Mouse (Mus musculus) frontal cortex, adult (tissue): ENCODE data around the gene Enpp1.

Source experiments
- ATAC-seq: cut with Nextera tagmentation; 2 replicates; pipeline ENCODE4 v1.9.2; 2017; ENCODE audit warnings: mild to moderate bottlenecking, moderate library complexity, mixed read lengths; ENCODE audit not compliant: low TSS enrichment

The Enpp1 gene

DNA sequence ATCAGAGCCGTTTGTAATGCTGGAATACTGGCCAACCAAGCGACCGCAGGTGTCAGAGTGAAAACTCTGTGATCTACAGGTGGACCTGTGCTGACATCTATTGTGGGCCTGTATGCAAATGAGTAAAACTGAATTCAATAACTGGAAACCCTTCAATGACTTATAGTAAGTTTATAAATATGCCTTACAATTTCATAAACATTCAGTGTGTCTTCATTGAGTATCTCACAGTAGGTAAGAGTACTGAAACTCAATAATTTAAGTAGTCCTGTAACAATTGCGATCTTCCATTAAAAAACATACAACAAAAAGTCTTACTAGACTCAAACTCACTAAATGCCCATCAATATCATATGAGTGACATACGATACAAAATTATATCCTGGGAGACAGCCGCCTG lies 1.6 kb downstream of the Enpp1 start:
- no peak for ATAC-seq

DNA sequence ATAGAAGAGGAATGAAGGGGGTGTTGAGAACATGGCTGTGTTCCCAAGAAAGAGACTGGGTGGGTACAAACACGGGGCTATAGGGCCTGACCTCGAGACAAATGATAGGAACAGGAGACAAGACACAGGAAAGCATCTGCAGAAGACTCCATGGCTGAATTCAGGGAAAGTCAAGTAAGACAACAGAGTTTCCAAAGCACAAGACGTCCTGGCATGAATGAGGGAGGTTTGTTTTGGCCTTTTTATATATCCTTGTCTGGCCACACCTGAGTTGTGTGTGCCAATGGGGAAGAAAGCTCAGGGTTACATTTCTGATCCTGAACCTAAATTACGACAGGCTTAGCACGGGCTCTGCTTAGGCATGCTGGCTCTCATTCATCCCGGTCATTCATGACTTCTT lies 4.2 kb downstream of the Enpp1 start:
- no peak for ATAC-seq

DNA sequence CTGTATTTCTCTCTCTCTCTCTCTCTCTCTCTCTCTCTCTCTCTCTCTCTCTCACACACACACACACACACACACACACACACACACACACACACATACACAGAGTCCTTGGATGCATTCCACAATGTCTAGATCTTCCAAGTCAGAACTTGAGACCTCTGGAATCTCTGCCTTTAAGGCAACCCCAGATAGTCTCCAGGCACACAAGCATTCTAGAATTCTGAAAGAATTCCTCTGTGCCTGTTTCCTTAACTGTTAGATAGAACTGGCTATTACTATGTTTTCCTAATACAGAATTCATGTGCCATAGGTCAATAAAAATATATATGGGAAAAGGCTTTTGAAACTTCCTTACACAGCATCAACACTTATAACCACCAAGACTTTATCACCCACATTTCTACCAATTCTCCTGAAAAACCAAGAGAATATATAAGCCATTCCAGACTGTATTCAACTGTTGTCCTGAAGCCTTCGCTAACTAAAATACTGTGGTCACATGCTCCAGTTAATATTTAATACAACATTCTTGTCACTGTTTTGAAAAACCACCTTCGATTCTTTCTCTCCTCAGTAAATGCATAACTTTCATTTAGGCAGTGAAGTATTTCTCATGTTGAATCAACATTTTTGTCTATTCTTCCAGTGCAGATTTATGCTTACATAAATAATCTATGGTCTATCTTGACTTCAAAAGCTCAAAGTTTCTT lies 5.4 kb downstream of the Enpp1 start:
- no peak for ATAC-seq

DNA sequence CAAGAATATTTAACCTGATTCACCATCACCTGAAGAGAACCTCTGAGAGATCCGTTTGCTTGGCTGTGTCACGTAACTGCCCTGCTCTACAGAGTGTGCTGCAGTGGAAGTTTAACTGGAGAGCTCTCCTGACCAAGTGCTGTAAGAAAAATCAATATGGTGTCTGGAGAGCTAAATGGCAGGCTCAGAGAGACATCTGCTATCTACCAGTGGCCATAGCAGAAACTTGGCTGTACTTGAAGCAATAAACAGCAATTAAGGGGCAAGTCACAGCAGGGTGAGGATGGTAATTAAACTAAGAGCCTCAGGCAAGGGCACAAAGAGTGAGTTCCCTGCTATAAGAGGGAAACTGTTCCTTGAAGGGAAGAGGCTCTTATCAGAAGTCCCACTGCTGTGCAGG lies 9.3 kb downstream of the Enpp1 start:
- no peak for ATAC-seq

DNA sequence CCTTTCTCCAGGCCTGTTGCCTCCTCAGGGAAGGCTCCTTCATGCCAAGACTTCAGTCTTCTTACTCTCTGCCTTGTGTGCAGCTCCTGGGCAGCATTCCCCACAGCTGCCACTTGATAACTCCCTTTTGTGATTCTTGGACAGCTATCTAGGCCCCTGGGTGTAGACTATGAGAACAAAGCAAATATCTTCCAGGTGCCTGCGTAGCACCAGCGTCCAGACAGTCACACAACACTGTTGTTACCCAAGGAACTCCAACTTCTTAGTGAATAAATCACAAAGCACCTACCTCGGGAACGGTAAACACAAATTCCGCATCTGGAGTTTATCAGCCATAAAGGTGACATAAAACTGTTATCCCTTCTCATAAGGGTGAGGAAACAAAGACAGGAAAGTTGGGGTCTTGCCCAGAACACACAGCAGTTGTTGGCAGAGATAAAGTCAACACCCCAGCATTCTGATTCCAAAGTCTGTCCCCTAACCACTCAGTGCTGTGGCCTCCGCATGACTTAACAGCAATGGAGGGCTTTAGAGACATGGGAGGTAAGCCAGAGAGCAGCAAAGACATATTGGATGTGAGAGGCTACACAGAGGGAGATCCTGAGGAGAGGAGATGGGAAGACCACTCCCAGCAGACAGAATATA lies 13.7 kb downstream of the Enpp1 start:
- no peak for ATAC-seq

DNA sequence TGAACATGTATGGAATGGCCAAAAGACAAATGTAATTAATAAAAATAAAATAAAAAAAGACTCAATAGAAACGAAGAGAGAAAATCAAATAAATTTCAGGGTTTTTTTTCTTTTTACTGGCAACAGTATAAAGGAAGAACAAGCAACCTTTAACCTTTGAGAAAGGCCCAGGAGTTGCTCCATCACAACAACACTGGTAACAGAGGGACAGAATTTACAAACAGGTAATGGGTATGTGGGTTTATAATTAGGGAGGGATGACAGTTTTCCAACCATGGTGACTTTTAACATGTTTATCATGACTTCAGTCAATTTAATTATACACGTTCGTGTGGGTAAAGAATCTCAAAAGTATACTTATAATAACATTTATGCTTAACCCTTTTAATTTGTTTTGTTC lies 15.2 kb downstream of the Enpp1 start:
- ATAC-seq, result no peak

DNA sequence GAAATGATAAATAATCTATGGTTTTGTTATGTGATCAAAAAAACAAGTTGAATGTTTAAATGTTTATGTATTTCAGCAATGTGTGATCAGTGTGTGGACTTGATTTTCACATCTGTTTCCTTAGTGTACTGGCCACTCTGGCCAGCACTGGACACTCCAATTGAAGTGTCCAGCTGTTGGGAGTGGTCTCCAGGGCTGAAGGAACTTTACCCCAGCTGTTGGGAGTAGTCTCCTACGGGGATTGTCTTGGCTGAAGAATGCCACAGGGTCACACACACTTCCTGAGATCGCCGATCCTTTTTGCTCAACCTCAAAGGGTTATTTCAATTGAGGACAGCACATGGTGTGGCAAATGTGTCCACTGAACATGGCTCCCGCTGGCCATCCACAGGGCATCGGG lies 16.2 kb downstream of the Enpp1 start:
- no peak for ATAC-seq

DNA sequence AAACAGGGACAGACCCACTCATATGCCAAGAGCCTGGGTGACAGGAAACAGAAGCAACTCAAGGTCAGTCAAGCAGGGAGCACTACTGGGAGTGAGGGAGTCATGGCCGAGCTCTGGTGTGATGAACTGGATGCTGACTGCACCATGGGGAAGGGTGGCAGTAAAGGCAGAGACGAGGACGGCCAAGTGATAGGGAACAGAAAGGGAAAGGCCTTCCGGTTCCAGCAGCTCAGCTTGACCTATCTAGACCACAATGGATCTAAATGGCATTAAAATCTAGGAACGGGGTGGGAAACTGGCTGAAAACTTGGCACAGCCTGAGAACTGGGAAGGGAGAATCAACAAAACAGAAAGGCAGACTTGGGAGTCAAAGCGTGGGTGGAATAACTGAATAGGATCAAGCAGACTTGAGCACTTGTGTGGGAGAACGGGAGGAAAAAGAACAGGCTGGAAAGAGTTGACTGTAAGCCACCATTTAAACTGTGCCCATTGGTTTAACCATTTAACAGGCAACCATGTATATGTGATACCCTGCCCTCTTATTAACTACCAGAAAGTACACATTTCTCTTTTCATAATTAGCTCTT lies 29.3 kb downstream of the Enpp1 start:
- peak; percentile 89 for ATAC-seq

DNA sequence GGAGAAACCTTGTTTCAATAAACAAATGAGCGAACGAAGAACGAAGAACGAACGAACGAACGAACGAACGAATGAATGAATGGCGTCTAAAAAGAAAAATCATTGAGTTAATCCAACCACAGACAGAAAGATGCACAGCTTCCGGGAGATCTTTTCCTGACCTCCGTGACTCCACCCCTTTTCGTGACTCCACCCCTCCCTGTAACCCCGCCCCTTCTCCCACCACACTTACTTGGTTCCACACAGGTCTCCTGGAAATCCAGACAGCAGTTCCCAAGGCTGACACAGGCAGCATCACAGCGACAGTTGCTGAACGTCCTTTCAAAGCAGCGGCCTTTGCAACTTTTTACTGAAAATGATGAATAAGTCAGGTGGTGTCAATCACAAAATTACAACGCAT lies 34.3 kb downstream of the Enpp1 start:
- ATAC-seq, result no peak

DNA sequence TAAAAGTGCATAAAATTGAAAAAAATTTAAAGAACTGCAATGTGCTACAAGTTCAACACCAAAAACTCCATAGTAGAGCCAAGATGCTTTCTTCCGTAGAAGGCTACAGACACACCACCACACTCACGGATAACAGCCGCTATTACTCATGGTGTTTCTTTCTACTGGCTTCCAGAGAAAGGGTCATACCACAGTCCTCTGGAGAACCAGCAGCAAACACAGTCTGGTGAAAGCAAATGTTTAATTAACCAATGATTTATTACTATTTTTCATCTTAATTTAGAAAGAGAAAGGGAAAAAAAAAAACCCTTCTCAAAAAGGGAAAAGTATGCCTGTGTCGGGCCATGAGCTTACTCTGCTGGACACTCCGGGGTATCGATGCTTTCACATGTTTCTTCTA lies 37.7 kb downstream of the Enpp1 start:
- ATAC-seq, result no peak

DNA sequence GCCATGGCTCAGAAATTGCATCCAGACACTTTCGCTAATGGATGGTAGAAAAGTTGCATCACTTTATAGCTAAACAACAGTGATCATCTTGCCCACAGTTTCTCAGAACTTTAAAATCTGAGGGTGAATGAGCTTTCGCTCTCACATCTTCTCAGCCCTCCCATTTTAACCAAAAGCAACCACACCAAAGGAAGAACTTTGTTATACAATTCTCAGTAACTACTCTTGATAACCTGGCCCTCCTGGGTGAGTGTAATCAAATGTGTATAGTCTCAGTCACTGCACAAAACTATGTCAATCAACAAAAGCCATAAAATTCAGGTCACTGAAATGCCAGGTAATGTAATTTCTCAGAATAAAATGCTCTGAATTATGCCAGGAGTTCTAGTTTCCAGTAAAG lies 39.0 kb downstream of the Enpp1 start:
- no peak for ATAC-seq

DNA sequence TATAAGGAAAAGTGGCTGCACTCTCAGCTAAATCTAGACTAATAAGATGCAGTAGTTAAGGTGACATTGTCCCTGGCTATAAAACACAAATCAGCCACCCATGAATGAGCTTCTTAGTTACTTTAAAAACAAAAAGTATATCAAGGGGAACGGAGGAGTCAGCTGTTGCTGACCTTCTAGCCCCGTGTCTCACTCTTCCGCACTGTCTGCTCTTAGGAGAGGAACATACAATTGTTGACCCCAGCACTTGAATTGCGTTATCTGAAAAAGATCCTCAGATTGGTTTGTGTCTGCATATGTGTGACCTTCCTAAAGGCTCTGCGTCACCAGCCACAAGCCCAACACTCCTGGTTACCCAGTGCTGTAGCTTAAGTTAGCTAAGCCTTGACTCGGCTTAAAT lies 41.4 kb downstream of the Enpp1 start:
- ATAC-seq, result no peak

DNA sequence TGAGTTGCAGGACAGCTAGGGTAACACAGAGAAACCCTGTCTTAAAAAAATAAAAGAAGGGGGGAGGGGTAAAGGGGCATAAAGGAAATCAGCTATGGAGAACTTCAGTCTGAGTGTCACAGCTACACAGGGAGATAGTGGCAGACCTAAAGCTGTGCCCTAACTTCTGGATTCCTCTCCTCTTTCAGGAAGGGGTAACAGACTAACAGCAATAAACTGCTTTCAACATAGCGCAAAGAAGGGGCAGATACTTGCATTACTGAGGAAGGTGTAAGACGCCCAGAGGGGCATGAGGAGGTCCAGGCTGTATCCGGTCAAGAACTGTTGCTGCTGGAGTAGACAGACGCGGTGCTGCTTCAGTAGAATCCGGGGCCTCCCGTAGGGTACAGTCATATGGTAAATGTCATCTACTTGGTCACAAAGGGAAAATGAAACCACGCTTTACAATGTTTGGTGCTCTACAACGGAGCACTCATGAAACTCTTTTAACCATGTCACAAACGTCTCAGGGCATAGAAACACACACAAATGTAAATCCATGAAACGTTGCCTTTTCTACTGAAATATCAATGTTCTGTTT lies 60.9 kb downstream of the Enpp1 start:
- no peak for ATAC-seq

DNA sequence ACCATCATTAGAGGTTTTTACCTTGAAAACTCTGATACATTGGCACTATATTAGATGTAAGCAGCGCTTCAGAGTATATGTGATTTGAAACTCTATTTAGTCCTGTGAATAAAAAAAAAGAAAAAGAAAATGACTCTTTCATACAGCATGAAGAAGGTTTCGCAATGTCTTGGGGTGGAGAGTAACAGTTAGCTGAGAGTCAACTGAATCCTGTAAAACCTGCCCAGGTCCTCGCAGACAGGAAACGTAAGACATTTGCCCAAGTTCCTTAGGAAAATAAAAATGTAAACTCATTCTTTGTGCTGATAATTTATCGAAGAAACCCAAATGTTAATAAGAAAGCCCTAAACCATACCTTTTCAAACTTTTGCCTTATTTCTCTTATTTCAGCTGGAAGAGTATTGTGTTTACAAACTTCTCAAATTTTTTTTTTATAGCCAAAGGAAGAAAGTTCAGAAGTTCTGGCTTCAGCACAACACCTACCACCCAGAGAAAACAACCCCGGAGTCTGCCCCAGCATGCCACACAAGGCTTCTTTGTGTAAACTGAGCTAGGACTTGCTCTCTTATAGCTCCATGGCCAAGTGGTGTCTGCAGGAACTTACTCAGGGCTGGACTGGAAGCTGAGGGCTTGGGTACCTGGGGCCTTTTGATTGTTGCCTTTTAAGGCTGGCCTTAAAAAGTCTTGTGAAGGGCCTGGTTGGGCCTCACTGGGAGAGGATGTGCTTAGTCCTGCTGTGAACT lies 63.8 kb downstream of the Enpp1 start:
- ATAC-seq, result no peak

DNA sequence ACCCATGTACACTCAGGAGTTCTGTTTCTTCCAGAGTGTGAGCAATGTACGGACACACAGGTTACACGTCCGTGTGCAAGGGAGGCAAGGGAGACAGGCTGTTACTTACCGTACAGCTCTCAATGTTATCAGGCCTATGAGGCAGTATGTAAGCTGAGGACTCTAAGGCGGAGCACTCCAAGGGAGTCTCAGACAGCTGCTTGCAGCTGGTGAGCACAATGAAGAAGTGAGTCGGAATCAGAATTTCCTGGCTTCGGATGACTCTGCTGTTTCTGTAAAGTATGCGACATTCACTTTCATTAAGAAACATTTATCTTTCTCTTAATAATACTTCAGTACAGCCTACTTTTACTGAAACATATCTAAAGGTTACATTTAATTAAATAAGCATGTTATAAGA lies 66.8 kb downstream of the Enpp1 start:
- ATAC-seq, result no peak

DNA sequence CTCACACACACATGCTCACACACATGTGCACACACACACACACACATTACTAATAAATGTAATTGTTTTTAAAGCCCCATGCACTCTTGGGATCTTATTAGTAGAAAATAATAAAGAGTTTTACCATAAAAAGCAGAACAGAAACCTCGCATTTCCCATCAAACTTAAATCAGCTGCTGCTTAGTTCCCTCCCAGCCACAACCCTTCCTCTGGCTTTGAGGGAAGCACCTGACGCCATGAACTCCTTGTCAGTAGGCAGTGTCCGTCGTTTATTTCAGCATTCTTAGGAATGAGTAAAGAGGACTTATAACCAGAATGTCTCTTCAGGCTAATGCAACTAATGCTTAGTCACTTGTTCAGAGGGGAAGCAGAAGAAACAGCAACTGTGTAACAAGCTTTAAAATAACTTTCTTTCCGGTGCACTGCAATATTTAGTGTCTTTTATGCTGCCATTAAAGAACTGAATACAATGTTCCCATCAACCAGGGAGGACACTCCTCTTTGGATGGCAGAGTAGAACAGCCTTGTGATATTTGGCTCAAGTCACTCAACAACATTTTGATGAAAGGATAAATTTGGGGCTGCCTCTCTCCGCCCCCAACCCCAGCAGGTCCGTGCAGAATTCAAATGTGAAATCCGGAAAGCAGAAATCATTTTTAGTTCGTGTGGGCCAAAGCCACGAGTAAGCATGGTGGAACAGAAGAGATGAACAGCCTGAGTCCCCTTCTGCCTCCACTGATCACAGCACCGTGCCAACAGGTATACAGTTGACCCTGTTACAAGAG lies 69.0 kb downstream of the Enpp1 start:
- ATAC-seq, result 0 out of 2 replicates have a peak, but pooled peaks have one; percentile 27

DNA sequence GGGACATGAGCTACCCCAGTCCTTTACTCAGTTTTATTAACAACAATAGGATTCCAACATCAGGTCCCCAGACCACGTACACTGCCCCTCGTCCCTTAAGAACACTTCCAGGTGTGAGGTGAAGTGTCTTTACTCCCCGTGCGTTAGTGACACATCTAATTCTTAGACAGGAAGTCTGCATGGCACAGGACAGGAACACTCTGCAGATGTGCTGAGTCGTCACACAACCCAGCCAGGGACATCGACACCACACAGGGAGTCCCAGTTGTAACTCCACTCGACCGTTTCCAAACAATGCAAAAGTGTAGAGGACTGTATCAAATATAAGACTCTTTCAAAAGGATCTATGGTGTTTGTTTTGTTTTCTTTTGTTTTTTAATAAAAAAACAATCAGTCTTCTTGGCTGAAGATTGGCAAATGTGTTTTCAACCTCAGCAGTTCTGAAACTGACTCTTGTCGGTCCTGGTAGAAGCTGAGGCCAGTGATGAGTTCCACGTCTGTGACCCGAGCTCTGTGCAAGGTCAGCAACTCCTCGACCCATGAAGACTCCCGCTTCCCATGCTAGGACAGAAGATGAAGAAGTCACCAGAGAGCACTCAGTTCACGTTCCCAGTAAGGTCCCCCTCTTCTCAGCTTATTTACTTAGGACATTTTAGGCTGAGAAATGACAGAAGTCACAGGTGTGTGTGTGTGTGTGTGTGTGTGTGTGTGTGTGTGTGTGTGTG lies 70.4 kb downstream of the Enpp1 start:
- no peak for ATAC-seq

DNA sequence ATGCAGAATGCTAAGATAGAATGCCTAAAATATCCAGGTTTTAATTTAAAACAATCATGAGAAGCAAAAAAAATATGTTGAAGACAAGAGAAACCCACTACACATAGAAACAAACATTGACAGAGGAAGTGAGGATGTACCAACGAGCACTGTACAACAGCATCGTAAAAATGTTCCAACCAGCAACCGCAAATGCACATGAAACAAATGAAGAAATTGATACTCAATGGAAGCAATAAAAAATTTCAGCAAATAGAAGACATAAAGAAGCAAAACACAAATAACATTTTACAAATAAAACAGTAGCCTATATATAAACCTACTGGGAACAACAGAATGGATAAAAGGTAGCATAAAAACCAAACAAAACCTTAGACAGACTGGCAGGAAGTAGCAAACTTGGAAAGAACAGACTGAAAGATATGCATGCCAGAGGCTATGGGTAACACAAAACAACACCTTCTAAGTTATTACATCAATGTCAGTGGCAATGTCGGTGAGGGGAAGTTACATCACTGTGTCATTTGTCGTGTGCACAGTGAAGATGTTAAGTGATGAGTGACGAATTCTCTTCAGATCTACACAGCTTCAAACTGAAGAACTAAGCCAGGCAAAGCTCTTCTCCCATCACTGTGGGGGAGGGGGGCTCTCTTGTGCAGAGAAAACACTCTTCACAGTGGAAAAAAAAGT lies 71.6 kb downstream of the Enpp1 start:
- ATAC-seq, result no peak

DNA sequence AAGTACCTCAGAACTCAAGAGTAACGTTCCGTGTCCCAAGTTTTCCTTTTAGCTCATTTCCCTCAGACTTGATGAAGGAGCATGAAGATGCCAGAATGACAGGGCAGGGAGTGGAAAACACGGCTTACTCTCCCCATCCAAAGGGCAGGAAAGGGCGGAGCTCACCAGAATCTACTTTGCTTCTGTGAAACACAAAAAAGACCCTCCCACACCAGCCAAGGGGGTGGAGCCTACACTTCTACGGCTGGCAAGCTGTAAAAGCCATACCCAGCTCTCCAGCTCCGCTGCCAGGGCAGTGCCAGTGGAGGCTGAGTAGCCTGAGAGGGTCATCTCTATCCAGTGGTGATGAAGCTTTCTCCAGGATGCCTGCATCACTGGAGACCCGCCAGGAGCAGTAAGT lies 72.4 kb downstream of the Enpp1 start:
- no peak for ATAC-seq
